In genomic region chr15:38373797-38374196, GRCm38 (mm10) we compare ENCODE assay signal across 8 mouse cellular contexts.
A peak's percentile ranks its signal among the peaks of the same experiment; 100 is the strongest.
DNase-seq lines count a peak whose midpoint lies in the region; ATAC-seq lines count a peak whose summit lies in the region.

No protein-coding gene starts in this region.

- no peaks in the 10 kb centered on the region for H3K36me3 ChIP-seq in hindbrain, embryonic 16.5 days (ENCODE audit: control insufficient read depth, insufficient read depth, low read length)
- no peaks in the 10 kb centered on the region for H3K36me3 ChIP-seq in limb, embryonic 10.5 days

- peak overlapping the region; percentile 29 for H3K4me3 ChIP-seq in hindbrain, embryonic 16.5 days (ENCODE audit: low read length)
- H3K4me3 ChIP-seq in limb, embryonic 10.5 days, result peak overlapping the region; percentile 48

- peak overlapping the region; percentile 58 for H3K4me2 ChIP-seq in hindbrain, embryonic 16.5 days (ENCODE audit: low read length)

- no peaks in the 10 kb centered on the region for H3K27me3 ChIP-seq in hindbrain, embryonic 16.5 days (replicated peaks; ENCODE audit: control insufficient read depth, insufficient read depth, low read length)
- no peaks in the 10 kb centered on the region for H3K27me3 ChIP-seq in limb, embryonic 10.5 days (ENCODE audit: low read depth, poor library complexity, severe bottlenecking)

- H3K9me3 ChIP-seq in hindbrain, embryonic 16.5 days (ENCODE audit: control insufficient read depth, low read length), result no peaks in the 10 kb centered on the region
- H3K9me3 ChIP-seq in limb, embryonic 10.5 days (replicated peaks), result no peaks in the 10 kb centered on the region

- WGBS in hindbrain, embryonic 16.5 days, result 3% methylated on average over 21 of the region's 21 CpGs
- 5% methylated on average over 21 of the region's 21 CpGs for WGBS in limb, embryonic 10.5 days

- no peaks in the 10 kb centered on the region; the same call in none of the 2 replicates for H3K4me1 ChIP-seq in hindbrain, embryonic 16.5 days (ENCODE audit: control insufficient read depth, insufficient read depth, low read depth, low read length)
- peaks cover 14% of the 10 kb centered on the region for H3K4me1 ChIP-seq in limb, embryonic 10.5 days

- peak; percentile 62 to 76 for DNase-seq in adrenal gland, adult 18-20 months (ENCODE audit: low spot score in 2 of 2)
- DNase-seq in cerebellum, postnatal 4 days (ENCODE audit: low spot score in 2 of 2), result peak; percentile 28 to 45
- DNase-seq in gastrocnemius, postnatal 10 days, result peak; percentile 78
- DNase-seq in limb, embryonic 10.5 days (ENCODE audit: low spot score), result peak; percentile 79
- peak; percentile 57 for DNase-seq in mesoderm, embryonic 11.5 days (ENCODE audit: low read depth, low spot score)
- peak; percentile 54 for DNase-seq in right cerebral cortex, postnatal 25 days
- DNase-seq in yolk sac, embryonic 10.5 days (ENCODE audit: low spot score), result peak; percentile 82

- peak; percentile 81 for ATAC-seq in hindbrain, embryonic 16.5 days

- H3K9ac ChIP-seq in hindbrain, embryonic 16.5 days (ENCODE audit: low read depth, low read length), result peak overlapping the region; percentile 42

- H3K27ac ChIP-seq in hindbrain, embryonic 16.5 days (ENCODE audit: low read depth, low read length), result peak overlapping the region; percentile 21; the same call in 1 of the 2 replicates
- H3K27ac ChIP-seq in limb, embryonic 10.5 days, result peak overlapping the region; percentile 78

Comparison
In these comparisons a context has a peak if more than half of its experiments do, and no peak if none do; other contexts are left out.
1. Peak in every context shown above with its lines: DNase-seq, ATAC-seq, H3K4me3 ChIP-seq and H3K27ac ChIP-seq.